Mouse (Mus musculus) spleen, postnatal 36 days (tissue): ENCODE results near the gene Arhgap10.

Source experiments
- DNase-seq, 2 experiments: peaks; one replicate each; pipeline ENCODE4 v3.0.0; 2022; ENCODE audit warnings: low spot score in 2 of 2, mixed read lengths in 1 of 2

Arhgap10 gene

DNA sequence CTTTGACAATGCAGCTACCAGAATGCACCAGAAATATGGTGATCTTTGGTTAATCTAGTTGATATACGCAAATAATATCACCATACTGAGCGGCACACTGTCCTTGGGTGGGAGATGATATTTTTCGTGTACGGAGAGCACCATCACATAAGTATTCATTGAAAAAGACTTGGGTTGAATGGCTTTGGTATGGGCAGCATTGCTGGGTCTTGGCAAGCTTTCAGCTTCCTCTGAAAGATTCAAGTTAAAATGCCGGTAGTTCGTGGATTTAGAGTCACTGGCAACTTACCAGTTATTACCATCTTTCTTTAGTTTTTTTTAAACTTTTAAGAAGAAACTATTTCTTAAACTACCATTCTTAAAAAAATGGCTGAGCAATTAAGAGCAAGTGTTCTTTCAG is 302.6 kb downstream of the Arhgap10 start:
- DNase-seq: no peak

DNA sequence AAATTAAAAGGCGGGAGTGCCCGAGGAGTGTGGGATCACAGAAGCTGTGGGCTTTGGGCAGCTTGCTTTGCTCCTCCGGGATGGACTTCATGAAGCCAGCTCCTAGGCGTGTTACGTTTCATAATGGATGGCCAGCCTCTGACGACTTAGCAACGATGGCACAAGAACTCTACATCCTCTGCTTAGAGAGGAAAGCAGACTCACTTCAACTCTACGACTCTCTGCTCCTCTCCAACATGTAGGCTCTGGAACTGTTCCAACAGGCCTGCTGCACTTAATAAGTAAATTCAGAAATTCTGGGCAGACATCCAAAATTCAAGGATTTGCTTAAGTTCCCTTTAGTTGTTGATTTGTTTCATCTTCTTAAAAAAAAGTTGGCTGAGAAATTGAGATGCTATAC is 303.1 kb downstream of the Arhgap10 start:
- DNase-seq: no peak

DNA sequence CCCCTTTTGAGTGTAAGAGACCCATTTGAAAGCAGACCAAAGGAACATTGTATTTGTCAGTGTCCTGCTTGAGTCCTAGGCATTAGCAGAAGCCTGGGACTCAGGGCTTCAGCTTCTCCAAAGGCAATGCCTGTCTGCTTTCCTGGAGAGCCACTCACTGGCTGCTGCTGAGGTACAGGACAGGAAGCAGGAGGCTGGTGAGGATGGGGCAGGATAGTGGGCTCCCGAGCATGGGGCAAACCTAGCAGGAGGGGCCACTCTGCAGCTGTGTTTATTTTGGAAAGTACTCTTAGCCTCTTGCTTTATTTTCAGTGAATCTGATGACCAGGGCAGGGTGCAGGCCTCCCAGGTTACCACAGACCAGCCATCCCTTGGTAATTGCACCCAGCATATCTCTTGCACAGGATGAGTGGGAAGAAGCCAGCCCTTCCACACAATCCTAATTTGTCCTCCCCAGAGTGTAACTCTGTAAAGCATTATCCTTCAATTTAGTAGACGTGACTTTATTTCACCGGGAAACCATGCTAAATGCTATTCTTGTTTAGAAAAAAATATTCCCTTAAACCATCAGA is 303.8 kb downstream of the Arhgap10 start:
- no peak for DNase-seq

DNA sequence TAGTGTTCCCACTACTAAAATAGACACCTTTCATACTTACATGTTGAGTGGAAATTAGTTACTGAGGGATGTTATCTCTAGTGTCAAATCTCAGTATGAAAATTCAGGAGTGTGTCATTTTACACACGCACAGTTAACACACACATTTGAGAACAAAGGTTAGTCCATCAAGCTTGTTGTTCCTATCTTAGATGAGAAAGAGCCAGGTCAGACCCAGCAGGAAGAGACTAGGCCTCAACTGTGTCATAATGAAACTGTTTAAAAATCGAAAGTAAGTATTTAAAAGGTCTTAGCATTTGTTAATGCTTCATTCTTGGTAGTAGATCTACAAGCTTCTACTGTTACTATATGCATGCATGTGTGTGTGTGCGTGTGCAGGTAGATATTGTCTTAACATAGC is 308.5 kb downstream of the Arhgap10 start:
- no peak for DNase-seq
